Mouse (Mus musculus): ENCODE results near the gene Bpifa2. TPM values are rescaled to one million over a fixed set of nuclear protein-coding genes. Genes with fewer than 3 reads are reported as not detected.
"Not testable (repeated sequence)": the region's sequence is repeated elsewhere in the genome, so short reads cannot be mapped to it uniquely, and the experiment has no call there.

Bpifa2 gene
- total RNA-seq (2015; ENCODE audit: low replicate concordance) (not detected in 2 replicates), total RNA-seq (2017; ENCODE audit: low replicate concordance) (not detected in 2 replicates)

DNA sequence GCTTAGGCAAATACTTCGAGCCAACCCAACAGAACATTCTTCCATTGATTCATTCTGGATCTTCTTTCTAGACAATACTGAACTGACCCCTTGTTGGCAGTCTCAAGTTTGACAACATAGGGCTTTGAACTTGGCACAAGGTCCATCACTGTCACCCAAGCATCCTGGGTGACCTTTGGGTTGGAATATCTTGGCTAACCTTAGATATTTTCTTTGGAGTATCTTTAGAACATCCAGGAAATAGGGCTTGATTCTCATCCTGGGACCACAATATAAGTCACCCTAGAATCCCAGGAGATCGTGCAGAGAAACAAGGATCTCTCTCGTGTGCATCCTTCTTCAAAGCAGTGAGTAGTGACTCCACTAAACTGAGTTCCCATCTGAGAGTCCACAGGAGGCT lies at the start of gene Bpifa2:
Gene Bpifa2 (plus strand): TSS at position 301 of the 400 bp plus-strand sequence.
- ATAC-seq (replicated peaks; ENCODE audit: low FRiP score, poor library complexity, severe bottlenecking) = no peak

DNA sequence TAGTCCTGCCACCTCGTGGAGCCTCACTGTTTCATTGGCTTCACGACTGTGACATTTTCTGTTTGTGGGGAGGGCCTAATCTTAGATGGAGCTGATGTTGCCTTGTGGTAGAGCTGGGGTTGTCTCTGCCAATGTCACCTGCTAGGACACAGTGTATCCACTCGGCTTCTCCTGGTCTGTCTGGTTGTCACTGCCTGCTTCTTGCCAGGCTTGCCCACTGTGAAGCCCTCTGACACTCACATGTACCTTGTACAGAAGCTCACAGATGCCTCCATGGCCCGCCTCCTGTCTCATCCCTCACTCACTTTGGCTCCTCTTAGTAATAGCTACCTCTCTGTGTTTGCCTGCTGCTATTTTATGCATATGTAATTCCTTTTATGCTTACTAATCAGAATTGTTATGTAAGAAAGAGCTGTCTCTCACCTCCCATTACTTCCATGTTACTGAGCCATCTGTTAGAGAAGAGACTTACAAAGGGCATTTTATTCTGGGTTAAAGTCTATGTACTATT lies 45.2 kb upstream of the Bpifa2 start:
- ATAC-seq (replicated peaks; ENCODE audit: low FRiP score, poor library complexity, severe bottlenecking) = no peak

DNA sequence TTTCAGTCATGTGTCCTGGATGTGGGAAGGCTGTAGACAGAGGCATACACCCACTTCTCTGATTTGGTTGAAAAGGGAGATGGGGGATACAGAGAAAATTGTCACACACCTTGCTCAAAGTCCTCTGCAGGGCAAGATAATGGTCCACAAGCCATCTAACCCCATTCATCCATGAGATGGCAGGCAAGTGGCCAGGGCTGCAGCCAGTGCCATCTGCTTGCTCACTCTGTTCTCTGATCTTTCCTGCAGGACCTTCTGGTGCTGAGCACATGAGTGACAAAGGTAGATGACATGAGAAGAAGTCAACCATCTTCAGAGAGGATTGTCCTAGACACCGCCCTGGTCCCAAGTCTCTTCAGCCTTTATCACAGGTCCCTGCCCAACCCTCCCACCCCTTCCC lies 44.7 kb upstream of the Bpifa2 start:
- ATAC-seq (replicated peaks; ENCODE audit: low FRiP score, poor library complexity, severe bottlenecking) = no peak

DNA sequence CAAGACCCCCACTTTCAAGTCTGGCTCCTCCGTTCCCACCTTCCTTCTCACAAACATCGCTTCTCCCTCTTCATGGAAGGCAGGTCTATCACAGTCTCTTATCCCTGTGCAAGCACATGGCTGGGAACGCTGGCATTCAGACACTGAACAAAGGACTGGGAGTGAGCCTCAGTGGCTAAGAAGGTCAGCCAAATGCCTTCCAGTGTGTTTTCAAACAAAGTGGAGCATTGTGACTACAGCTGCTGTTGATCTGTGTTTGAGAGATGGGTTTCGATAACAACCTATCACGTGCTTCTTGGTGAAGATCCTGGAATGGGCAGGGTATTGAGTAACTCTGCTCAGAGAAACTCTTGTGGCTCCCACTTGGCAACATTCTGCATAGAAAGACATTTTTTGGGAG lies 37.8 kb upstream of the Bpifa2 start:
- ATAC-seq (replicated peaks; ENCODE audit: low FRiP score, poor library complexity, severe bottlenecking) = no peak

DNA sequence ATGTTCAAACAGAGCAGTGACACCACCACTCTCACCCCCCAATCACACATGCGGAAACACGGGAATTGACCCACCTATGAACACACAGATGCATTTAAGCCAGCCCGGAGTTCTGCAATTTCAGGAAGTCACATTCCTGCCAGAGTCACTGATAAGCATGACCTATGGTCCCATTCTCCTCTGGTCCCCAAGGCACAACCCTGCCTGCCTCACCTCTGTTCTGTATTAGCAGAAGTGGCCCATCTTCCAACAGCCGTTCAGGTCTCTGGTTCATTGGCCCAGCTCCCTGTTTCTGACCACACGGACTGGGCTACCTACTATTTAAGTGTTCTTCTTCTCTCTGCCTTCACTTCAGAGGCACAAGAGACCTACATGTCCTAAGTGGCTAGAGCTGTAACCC lies 33.5 kb upstream of the Bpifa2 start, which contains the start of gene Bpifa6:
Gene Bpifa6 (plus strand): TSS at position 364 of the 400 bp plus-strand sequence.
- ATAC-seq (replicated peaks; ENCODE audit: low FRiP score, poor library complexity, severe bottlenecking) = no peak

DNA sequence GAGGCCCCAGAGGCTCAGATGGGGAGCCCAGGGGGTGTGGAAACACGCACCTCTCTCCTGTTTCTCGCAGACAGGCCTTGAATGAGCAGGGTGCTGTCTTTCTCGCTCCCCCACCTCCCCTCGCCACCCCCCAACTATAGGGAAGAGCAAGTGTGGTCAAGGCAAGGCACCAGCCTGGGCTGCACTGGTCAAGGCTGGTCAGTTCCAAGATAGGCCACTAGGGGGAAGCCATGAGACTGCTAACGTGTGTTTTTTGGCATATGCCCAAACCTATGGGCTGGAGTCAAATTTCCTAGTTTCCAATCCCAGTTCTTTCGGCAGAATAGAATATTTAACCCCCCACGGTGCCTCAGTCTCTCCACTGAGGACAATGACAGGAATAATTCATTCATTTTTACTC lies 12.3 kb upstream of the Bpifa2 start:
- ATAC-seq (replicated peaks; ENCODE audit: low FRiP score, poor library complexity, severe bottlenecking) = no peak

DNA sequence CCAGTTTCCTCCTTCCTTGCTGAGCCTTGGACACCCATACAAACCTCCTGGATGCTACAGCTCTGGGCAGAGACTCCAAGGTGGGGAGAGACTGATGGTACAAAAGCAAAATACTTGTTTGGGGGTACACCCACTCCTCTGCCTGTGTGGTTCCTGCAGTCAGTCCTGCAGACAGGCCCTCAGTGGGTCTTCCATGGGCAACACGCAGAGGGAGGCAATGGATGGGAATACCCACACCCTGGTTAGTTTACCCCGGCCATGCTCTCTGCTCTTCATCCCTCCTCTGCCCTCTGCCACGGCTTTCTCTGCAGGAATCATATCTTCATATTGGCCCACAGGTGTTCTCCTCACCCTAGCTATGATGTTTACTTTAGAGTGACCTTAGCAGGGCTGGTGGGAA lies 7.6 kb upstream of the Bpifa2 start:
- no peak for ATAC-seq (replicated peaks; ENCODE audit: low FRiP score, poor library complexity, severe bottlenecking)

DNA sequence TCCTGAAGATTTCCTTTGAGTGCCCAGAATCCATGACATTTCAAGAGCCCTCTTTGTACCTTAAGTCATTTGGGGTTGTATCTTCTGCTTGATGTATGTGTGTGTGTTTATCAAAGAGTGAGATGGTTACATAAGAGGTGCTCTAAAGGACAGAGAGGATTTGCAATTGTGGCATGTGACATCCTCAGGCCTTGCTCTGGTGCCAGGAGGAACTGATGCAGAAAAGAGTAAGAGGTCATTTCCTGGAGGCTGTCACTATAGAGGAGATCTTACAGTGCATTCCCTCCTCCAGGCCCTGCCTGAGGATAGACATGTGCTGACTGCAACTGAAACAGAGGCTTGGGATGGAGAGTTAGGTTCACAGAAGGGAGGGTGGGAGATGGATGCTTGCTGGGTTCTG lies 7.0 kb upstream of the Bpifa2 start:
- no peak for ATAC-seq (replicated peaks; ENCODE audit: low FRiP score, poor library complexity, severe bottlenecking)

DNA sequence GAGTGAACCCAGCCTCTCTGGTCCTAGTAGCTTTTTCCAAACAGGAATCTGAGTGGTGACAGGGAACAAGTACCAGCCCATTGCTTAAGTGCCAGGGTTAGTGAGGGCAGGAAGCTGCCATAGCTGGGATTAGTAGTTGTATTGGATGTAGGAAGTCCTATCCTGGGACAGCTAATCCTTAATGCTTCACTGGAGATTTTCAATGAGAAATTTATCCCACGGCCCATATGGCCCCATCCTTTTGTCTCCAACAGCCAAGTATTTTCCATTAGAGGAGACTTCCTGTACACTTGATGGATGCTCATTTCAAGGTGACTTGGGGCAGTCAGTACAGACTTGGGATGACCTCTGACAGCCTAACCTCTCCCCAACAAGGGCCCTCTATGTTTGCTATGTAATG lies 3.6 kb upstream of the Bpifa2 start:
- ATAC-seq (replicated peaks; ENCODE audit: low FRiP score, poor library complexity, severe bottlenecking) = no peak

DNA sequence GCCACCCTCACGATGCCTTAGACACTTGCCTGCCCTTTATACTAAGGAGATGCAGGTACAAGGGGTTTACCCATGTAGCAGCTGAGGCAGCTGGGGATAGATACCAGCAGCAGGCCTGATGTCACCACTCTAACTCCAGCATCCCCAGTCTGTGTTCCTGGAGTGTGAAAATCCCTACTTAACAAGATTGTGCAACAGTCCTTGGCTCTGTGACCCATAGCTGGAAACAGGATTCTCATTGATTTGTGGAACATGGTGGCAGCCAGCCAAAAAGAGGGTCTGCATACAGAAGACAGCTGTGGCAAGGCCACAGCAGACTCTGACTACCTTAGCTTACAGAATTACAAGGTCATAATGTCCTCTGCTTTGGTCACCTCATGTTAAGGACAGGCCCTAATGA lies 3.0 kb upstream of the Bpifa2 start:
- no peak for ATAC-seq (replicated peaks; ENCODE audit: low FRiP score, poor library complexity, severe bottlenecking)

DNA sequence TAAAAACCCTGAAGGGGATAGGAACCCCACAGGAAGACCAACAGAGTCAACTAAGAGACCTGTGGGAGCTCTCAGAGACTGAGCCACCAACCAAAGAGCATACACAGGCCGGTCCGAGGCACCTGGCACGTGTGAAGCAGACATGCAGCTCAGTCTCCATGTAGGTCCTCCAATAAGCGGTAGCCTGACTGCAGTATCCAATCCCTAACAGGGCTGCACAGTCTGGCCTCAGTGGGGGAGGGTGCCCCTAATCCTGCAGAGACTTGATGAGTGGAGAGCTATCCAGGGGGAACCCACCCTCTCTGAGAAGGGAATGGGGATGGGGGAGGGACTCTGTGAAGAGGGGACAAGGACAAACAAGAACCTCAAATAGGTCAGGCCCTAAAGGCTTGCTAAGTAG lies 2.3 kb upstream of the Bpifa2 start:
- ATAC-seq (replicated peaks; ENCODE audit: low FRiP score, poor library complexity, severe bottlenecking) = no peak

DNA sequence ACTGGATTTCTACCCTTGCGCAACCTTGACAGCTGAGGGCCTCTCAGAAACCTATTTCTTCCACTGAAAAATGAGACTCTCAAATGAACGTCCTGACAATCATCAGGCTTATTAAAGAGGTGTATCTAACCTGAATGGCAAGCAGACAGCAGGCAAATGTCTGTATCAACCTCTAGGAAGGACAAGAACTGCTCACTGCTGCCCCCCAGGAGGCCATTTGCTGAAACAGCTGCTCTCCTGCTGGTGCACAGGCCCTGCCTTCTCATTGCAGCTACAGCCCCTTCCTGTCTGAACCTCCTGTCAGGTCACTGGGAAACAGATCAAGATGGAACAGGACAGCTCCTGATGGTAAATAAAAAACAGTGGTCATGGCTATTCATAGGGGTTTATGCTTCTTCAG lies 1.7 kb upstream of the Bpifa2 start:
- no peak for ATAC-seq (replicated peaks; ENCODE audit: low FRiP score, poor library complexity, severe bottlenecking)

DNA sequence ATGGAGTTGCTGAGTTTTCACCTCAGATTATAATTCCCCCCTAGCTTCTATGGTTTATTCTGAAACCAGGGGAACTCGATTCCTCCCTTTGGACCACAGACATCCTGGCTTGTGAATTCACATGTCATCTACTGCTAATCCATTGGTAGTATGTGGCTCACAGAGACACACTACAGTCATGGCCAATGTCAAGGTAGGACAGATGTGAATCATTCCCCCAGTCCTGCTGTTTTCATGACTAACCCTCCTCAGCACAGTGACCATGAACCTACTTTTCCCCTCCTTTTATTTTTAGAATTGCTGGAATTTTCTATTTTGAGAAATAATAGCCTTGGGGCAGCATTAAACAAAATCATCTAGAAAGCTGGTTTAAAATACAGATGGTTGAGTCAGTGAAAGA lies 684 bp upstream of the Bpifa2 start:
- no peak for ATAC-seq (replicated peaks; ENCODE audit: low FRiP score, poor library complexity, severe bottlenecking)

DNA sequence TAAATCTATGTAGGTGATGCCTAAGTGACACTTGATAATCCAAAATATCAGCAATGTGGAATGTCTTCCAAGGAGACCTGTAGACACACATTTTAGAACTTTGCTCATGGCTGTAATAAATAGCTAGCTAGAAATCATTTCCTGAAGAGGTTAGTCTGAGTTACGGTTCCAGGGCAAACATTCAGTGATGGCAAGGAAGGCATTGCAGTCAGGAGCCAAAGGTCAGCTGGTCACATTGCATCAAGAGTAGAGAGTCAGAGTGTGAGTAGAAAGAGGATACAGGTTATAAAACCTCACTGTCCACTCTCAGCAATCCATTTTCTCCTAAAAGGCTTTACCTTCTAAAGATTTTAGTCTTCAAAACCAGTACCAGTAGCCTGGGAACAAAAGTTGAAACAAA lies 9.9 kb downstream of the Bpifa2 start:
- ATAC-seq (replicated peaks; ENCODE audit: low FRiP score, poor library complexity, severe bottlenecking) = no peak

DNA sequence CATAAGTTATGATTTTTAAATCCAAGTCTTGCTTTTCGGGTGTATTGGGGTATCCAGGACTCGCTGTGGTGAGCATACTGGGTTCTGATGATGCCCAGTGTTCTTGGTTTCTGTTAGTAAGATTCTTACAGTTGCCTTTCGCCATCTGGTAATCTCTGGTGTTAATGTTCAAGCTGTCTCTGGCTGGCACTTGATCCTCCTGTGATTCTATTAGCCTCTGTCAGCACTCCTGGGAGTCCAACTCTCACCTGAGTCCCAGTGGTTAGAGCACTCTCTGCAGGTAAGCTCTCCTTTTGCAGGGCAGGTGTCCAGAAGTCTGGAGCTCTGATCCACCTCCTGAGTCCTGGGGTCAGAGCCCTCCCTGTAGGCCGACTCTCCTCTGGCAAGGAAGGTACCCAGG lies 16.6 kb downstream of the Bpifa2 start:
- not testable (repeated sequence) for ATAC-seq (replicated peaks; ENCODE audit: low FRiP score, poor library complexity, severe bottlenecking)

DNA sequence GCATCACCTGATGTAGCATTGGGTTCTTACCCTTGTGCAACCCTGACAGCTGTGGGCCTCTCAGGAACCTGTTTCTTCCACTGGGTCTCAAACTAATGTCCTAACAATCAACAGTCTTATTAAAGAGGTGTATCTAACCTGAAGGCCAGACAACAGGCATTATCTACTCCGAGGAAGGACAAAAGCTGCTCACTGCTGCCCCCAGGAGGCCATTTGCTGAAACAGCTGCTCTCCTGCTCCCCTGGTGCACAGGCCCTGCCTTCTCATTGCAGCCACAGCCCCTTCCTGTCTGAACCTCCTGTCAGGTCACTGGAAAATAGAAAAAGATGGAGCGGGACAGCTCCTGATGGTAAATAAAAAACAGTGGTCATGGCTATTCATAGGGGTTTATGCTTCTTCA lies 30.9 kb downstream of the Bpifa2 start:
- ATAC-seq (replicated peaks; ENCODE audit: low FRiP score, poor library complexity, severe bottlenecking) = no peak

DNA sequence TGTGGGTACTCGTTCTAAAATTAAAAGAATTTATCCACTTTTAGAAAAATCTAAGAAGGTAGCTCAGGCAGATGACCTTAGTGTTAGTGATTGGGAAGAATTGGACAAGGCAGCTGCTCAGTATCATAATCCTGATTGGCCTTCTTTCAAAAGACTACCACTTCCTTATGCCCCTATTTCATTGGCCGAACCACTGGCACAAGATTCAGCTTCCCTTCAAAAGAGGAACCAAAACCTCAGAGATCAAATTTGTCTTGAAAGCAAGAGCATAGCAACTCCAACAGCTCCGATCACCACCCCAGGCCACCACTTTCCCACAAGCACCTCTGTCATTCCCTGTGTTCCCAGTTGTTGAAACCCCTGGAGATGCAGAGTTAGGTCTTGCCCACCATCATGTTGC lies 36.7 kb downstream of the Bpifa2 start:
- ATAC-seq (replicated peaks; ENCODE audit: low FRiP score, poor library complexity, severe bottlenecking) = no peak

DNA sequence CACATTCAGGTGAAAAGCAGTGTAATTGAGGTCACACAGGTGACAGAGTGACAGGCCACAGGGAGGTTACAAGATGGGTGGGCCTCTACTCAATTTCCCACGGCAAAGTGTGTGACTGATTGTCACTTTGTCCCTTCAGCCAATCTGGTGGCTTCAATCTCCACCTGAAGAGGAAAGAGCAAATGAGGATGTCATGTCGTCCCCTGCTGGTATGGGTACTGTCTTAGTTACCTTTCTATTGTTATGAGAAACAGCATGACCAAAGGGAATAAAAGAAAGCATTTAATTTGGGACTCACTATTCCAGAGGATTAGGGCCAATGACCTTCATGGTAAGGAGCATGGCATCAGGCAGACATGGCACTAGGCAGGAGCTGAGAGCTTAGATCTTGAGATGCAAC lies 50.6 kb downstream of the Bpifa2 start:
- no peak for ATAC-seq (replicated peaks; ENCODE audit: low FRiP score, poor library complexity, severe bottlenecking)

Other genes starting within 250 kb of the Bpifa2 start
- gene Efcab8, start 228.3 kb upstream of the Bpifa2 start, total RNA-seq (2015; ENCODE audit: low replicate concordance) = not detected in 2 replicates
- 0.51 TPM in 1 of 2 replicates, not detected in the other for gene Efcab8, start 228.3 kb upstream of the Bpifa2 start, total RNA-seq (2017; ENCODE audit: low replicate concordance)
- gene Sun5, start 137.2 kb upstream of the Bpifa2 start, total RNA-seq (2015; ENCODE audit: low replicate concordance) = not detected in 2 replicates
- gene Sun5, start 137.2 kb upstream of the Bpifa2 start, total RNA-seq (2017; ENCODE audit: low replicate concordance) = not detected in 2 replicates
- gene Bpifb2, start 133.2 kb upstream of the Bpifa2 start, total RNA-seq (2015; ENCODE audit: low replicate concordance) = not detected in 2 replicates
- gene Bpifb2, start 133.2 kb upstream of the Bpifa2 start, total RNA-seq (2017; ENCODE audit: low replicate concordance) = not detected in 2 replicates
- gene Bpifb6, start 107.9 kb upstream of the Bpifa2 start, total RNA-seq (2015; ENCODE audit: low replicate concordance) = not detected in 2 replicates
- gene Bpifb6, start 107.9 kb upstream of the Bpifa2 start, total RNA-seq (2017; ENCODE audit: low replicate concordance) = not detected in 2 replicates
- gene Bpifb3, start 90.0 kb upstream of the Bpifa2 start, total RNA-seq (2015; ENCODE audit: low replicate concordance) = not detected in 2 replicates
- not detected in 2 replicates for gene Bpifb3, start 90.0 kb upstream of the Bpifa2 start, total RNA-seq (2017; ENCODE audit: low replicate concordance)
- not detected in 2 replicates for gene Bpifb4, start 70.1 kb upstream of the Bpifa2 start, total RNA-seq (2015; ENCODE audit: low replicate concordance)
- not detected in 2 replicates for gene Bpifb4, start 70.1 kb upstream of the Bpifa2 start, total RNA-seq (2017; ENCODE audit: low replicate concordance)
- not detected in 2 replicates for gene Bpifa6, start 33.3 kb upstream of the Bpifa2 start, total RNA-seq (2015; ENCODE audit: low replicate concordance)
- gene Bpifa6, start 33.3 kb upstream of the Bpifa2 start, total RNA-seq (2017; ENCODE audit: low replicate concordance) = not detected in 2 replicates
- not detected in 2 replicates for gene Bpifa3, start 122.1 kb downstream of the Bpifa2 start, total RNA-seq (2015; ENCODE audit: low replicate concordance)
- gene Bpifa3, start 122.1 kb downstream of the Bpifa2 start, total RNA-seq (2017; ENCODE audit: low replicate concordance) = not detected in 2 replicates
- not detected in 2 replicates for gene Bpifa1, start 134.6 kb downstream of the Bpifa2 start, total RNA-seq (2015; ENCODE audit: low replicate concordance)
- gene Bpifa1, start 134.6 kb downstream of the Bpifa2 start, total RNA-seq (2017; ENCODE audit: low replicate concordance) = not detected in 2 replicates
- gene Bpifa5, start 154.3 kb downstream of the Bpifa2 start, total RNA-seq (2015; ENCODE audit: low replicate concordance) = not detected in 2 replicates
- gene Bpifa5, start 154.3 kb downstream of the Bpifa2 start, total RNA-seq (2017; ENCODE audit: low replicate concordance) = not detected in 2 replicates
- gene Bpifb1, start 182.6 kb downstream of the Bpifa2 start, total RNA-seq (2015; ENCODE audit: low replicate concordance) = not detected in 2 replicates
- not detected in 2 replicates for gene Bpifb1, start 182.6 kb downstream of the Bpifa2 start, total RNA-seq (2017; ENCODE audit: low replicate concordance)
- gene Bpifb5, start 215.5 kb downstream of the Bpifa2 start, total RNA-seq (2015; ENCODE audit: low replicate concordance) = not detected in 2 replicates
- gene Bpifb5, start 215.5 kb downstream of the Bpifa2 start, total RNA-seq (2017; ENCODE audit: low replicate concordance) = not detected in 2 replicates
- not detected in 2 replicates for gene Bpifb9a, start 249.6 kb downstream of the Bpifa2 start, total RNA-seq (2015; ENCODE audit: low replicate concordance)
- not detected in 2 replicates for gene Bpifb9a, start 249.6 kb downstream of the Bpifa2 start, total RNA-seq (2017; ENCODE audit: low replicate concordance)